Mouse (Mus musculus): ENCODE measurements at regions not wholly inside any gene's neighbourhood (a gene's known extent, or its start where the extent isn't known, plus 50 kb on each side); places are given as distances from the start of the nearest gene placed in this dataset.

- Histone ChIP-seq H3K36me3 (no peaks in the 10 kb centered on the region), H3K27me3 (ENCODE audit: low read depth, poor library complexity, severe bottlenecking) (no peaks in the 10 kb centered on the region), H3K4me1 (peaks cover 3% of the 10 kb centered on the region), H3K4me3 (no peak overlapping the region), H3K27ac (no peak overlapping the region), H3K9me3 (replicated peaks) (no peaks in the 10 kb centered on the region)
- DNase-seq (ENCODE audit: low spot score) = no peak
- 94% methylated on average over 6 of the region's 6 CpGs for WGBS
Observed at GRCm38 (mm10) chr6:31149164-31149563, 190.3 kb upstream of the Klf14 start.

- no peak for DNase-seq (ENCODE audit: low spot score)
- Histone ChIP-seq H3K27ac (no peak overlapping the region), H3K36me3 (no peaks in the 10 kb centered on the region), H3K9me3 (replicated peaks) (no peaks in the 10 kb centered on the region), H3K4me3 (no peak overlapping the region), H3K27me3 (ENCODE audit: low read depth, poor library complexity, severe bottlenecking) (no peaks in the 10 kb centered on the region), H3K4me1 (peaks cover 3% of the 10 kb centered on the region)
- WGBS = 93% methylated on average over 8 of the region's 8 CpGs
Observed at GRCm38 (mm10) chr6:31150416-31150815, 191.5 kb upstream of the Klf14 start.

- no peaks in the 10 kb centered on the region for H3K9me3 ChIP-seq (replicated peaks)
- peak; percentile 50 for DNase-seq (ENCODE audit: low spot score)
- no peaks in the 10 kb centered on the region for H3K36me3 ChIP-seq
- H3K4me3 ChIP-seq = no peak overlapping the region
- H3K27ac ChIP-seq = no peak overlapping the region
- peaks cover 6% of the 10 kb centered on the region; the same call in 1 of the 2 replicates for H3K27me3 ChIP-seq (ENCODE audit: low read depth, poor library complexity, severe bottlenecking)
- 31% methylated on average over 5 of the region's 5 CpGs for WGBS
- peaks cover 14% of the 10 kb centered on the region for H3K4me1 ChIP-seq
Observed at GRCm38 (mm10) chr6:31155857-31156256, 197.0 kb upstream of the Klf14 start.

GRCm38 (mm10) chr6:31156999-31157398 is 198.1 kb upstream of the Klf14 start:
- Histone ChIP-seq H3K4me1 (peaks cover 14% of the 10 kb centered on the region), H3K4me3 (no peak overlapping the region), H3K9me3 (replicated peaks) (no peaks in the 10 kb centered on the region), H3K27me3 (ENCODE audit: low read depth, poor library complexity, severe bottlenecking) (peaks cover 6% of the 10 kb centered on the region; the same call in 1 of the 2 replicates), H3K36me3 (no peaks in the 10 kb centered on the region), H3K27ac (no peak overlapping the region)
- WGBS = 82% methylated on average over 2 of the region's 2 CpGs
- DNase-seq (ENCODE audit: low spot score) = no peak

GRCm38 (mm10) chr6:31157429-31157828 is 198.6 kb upstream of the Klf14 start:
- Histone ChIP-seq H3K4me1 (peaks cover 14% of the 10 kb centered on the region), H3K27ac (no peak overlapping the region)
- WGBS = 89% methylated on average over 6 of the region's 6 CpGs

GRCm38 (mm10) chr6:31158648-31159047 is 199.8 kb upstream of the Klf14 start:
- H3K4me1 ChIP-seq = peaks cover 14% of the 10 kb centered on the region
- no peak for DNase-seq (ENCODE audit: low spot score)
- 84% methylated on average over 7 of the region's 7 CpGs for WGBS

More at GRCm38 (mm10) chr6:31157429-31157828, 198.6 kb upstream of the Klf14 start:
- no peak for DNase-seq (ENCODE audit: low spot score)
- peaks cover 6% of the 10 kb centered on the region; the same call in 1 of the 2 replicates for H3K27me3 ChIP-seq (ENCODE audit: low read depth, poor library complexity, severe bottlenecking)
- H3K36me3 ChIP-seq = no peaks in the 10 kb centered on the region
- H3K9me3 ChIP-seq (replicated peaks) = no peaks in the 10 kb centered on the region
- no peak overlapping the region for H3K4me3 ChIP-seq

GRCm38 (mm10) chr6:31159240-31159639 is 200.4 kb upstream of the Klf14 start:
- no peak for DNase-seq (ENCODE audit: low spot score)
- WGBS = 60% methylated on average over 8 of the region's 8 CpGs
- Histone ChIP-seq H3K9me3 (replicated peaks) (no peaks in the 10 kb centered on the region), H3K27ac (0 out of 2 replicates have a peak overlapping the region, but pooled peaks have one; percentile 38), H3K36me3 (no peaks in the 10 kb centered on the region), H3K4me1 (peaks cover 14% of the 10 kb centered on the region), H3K4me3 (no peak overlapping the region), H3K27me3 (ENCODE audit: low read depth, poor library complexity, severe bottlenecking) (peaks cover 6% of the 10 kb centered on the region; the same call in 1 of the 2 replicates)

More at GRCm38 (mm10) chr6:31158648-31159047, 199.8 kb upstream of the Klf14 start:
- no peaks in the 10 kb centered on the region for H3K9me3 ChIP-seq (replicated peaks)
- no peak overlapping the region for H3K27ac ChIP-seq
- no peak overlapping the region for H3K4me3 ChIP-seq
- H3K36me3 ChIP-seq = no peaks in the 10 kb centered on the region
- peaks cover 6% of the 10 kb centered on the region; the same call in 1 of the 2 replicates for H3K27me3 ChIP-seq (ENCODE audit: low read depth, poor library complexity, severe bottlenecking)

- Histone ChIP-seq H3K27ac (no peak overlapping the region), H3K4me1 (peaks cover 14% of the 10 kb centered on the region), H3K9me3 (replicated peaks) (no peaks in the 10 kb centered on the region), H3K4me3 (no peak overlapping the region), H3K27me3 (ENCODE audit: low read depth, poor library complexity, severe bottlenecking) (peaks cover 6% of the 10 kb centered on the region; the same call in 1 of the 2 replicates), H3K36me3 (no peaks in the 10 kb centered on the region)
- no peak for DNase-seq (ENCODE audit: low spot score)
- WGBS = 59% methylated on average over 16 of the region's 16 CpGs
Observed at GRCm38 (mm10) chr6:31159935-31160670, 201.2 kb upstream of the Klf14 start.

- Histone ChIP-seq H3K4me3 (no peak overlapping the region), H3K27ac (no peak overlapping the region), H3K36me3 (no peaks in the 10 kb centered on the region), H3K4me1 (peaks cover 14% of the 10 kb centered on the region), H3K27me3 (ENCODE audit: low read depth, poor library complexity, severe bottlenecking) (peaks cover 6% of the 10 kb centered on the region; the same call in 1 of the 2 replicates), H3K9me3 (replicated peaks) (no peaks in the 10 kb centered on the region)
- whole genome bisulfite sequencing = 88% methylated on average over 22 of the region's 22 CpGs
- DNase-seq (ENCODE audit: low spot score) = no peak
Observed at GRCm38 (mm10) chr6:31161445-31162340, 202.8 kb upstream of the Klf14 start.

- H3K27me3 ChIP-seq (ENCODE audit: low read depth, poor library complexity, severe bottlenecking) = peaks cover 6% of the 10 kb centered on the region; the same call in 1 of the 2 replicates
- WGBS = 79% methylated on average over 6 of the region's 6 CpGs
- no peaks in the 10 kb centered on the region for H3K36me3 ChIP-seq
Observed at GRCm38 (mm10) chr6:31165011-31165410, 206.1 kb upstream of the Klf14 start.

GRCm38 (mm10) chr6:31166347-31166746 is 207.5 kb upstream of the Klf14 start:
- Histone ChIP-seq H3K27ac (no peak overlapping the region), H3K36me3 (no peaks in the 10 kb centered on the region), H3K4me3 (no peak overlapping the region), H3K9me3 (replicated peaks) (no peaks in the 10 kb centered on the region), H3K4me1 (no peaks in the 10 kb centered on the region), H3K27me3 (ENCODE audit: low read depth, poor library complexity, severe bottlenecking) (no peaks in the 10 kb centered on the region; the same call in 1 of the 2 replicates)
- no peak for DNase-seq (ENCODE audit: low spot score)
- 75% methylated on average over 8 of the region's 8 CpGs for WGBS

More at GRCm38 (mm10) chr6:31165011-31165410, 206.1 kb upstream of the Klf14 start:
- Histone ChIP-seq H3K4me3 (no peak overlapping the region), H3K4me1 (peaks cover 7% of the 10 kb centered on the region), H3K27ac (no peak overlapping the region), H3K9me3 (replicated peaks) (no peaks in the 10 kb centered on the region)
- DNase-seq (ENCODE audit: low spot score) = no peak

GRCm38 (mm10) chr6:31167732-31168131 is 208.9 kb upstream of the Klf14 start:
- H3K27me3 ChIP-seq (ENCODE audit: low read depth, poor library complexity, severe bottlenecking) = no peaks in the 10 kb centered on the region
- H3K9me3 ChIP-seq (replicated peaks) = no peaks in the 10 kb centered on the region
- H3K4me1 ChIP-seq = no peaks in the 10 kb centered on the region
- H3K36me3 ChIP-seq = no peaks in the 10 kb centered on the region
- DNase-seq (ENCODE audit: low spot score) = no peak
- WGBS = 90% methylated on average over 5 of the region's 5 CpGs
- no peak overlapping the region for H3K27ac ChIP-seq
- no peak overlapping the region for H3K4me3 ChIP-seq

- Histone ChIP-seq H3K27me3 (ENCODE audit: low read depth, poor library complexity, severe bottlenecking) (no peaks in the 10 kb centered on the region), H3K4me3 (no peak overlapping the region), H3K36me3 (no peaks in the 10 kb centered on the region), H3K4me1 (no peaks in the 10 kb centered on the region), H3K27ac (no peak overlapping the region), H3K9me3 (replicated peaks) (no peaks in the 10 kb centered on the region)
- WGBS = 88% methylated on average over 3 of the region's 3 CpGs
- no peak for DNase-seq (ENCODE audit: low spot score)
Observed at GRCm38 (mm10) chr6:31168730-31169129, 209.9 kb upstream of the Klf14 start.

All from limb, embryonic 10.5 days (tissue).